Comparison of ENCODE assay signal across 35 mouse cellular contexts in the genomic region with DNA sequence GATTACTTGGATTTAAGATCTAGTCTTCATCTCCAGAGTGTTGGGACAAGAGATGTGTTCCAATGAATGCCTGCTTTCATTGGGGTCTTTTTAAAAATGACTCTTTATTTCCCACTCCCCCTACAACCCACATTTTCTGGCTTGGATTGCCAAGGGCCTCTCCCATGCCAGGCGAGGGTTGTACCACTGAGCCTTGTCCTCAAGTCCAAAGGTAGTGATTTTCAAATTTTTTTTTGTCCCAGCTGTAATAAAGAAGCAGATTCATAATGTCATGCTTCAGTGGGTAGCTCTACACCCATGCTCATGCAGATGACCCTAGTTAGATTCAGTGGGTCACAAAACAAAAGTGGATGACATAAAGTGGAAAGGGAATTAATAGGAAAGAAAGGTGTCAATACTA. TPM values are rescaled to one million over a fixed set of nuclear protein-coding genes. Genes with fewer than 3 reads are reported as not detected.
"Had no signal": no experiment of that assay in that cellular context is flagged by ENCODE, and none has a peak within 500 bp of the region (broad histone marks: within the 10 kb centered on the region; RNA-seq: fewer than 3 reads in every experiment).

No protein-coding gene starts in this region.

- H3K4me2 ChIP-seq: limb, embryonic 12.5 days; limb, embryonic 13.5 days; limb, embryonic 15.5 days; liver, embryonic 12.5 days; liver, embryonic 13.5 days; liver, embryonic 15.5 days; lung, embryonic 14.5 days; lung, embryonic 15.5 days; midbrain, embryonic 11.5 days; midbrain, embryonic 12.5 days; midbrain, embryonic 13.5 days; midbrain, embryonic 15.5 days; neural tube, embryonic 12.5 days; neural tube, embryonic 13.5 days had no signal

- DNase-seq: left cerebral cortex, postnatal 4 days; liver; liver, embryonic 13.5 days; liver, postnatal 0 days; lung, adult 18-20 months; lung, adult 2 months; lung, embryonic 14.5 days; lung, postnatal 10 days; lung, postnatal 14 days; lung, postnatal 36 days; lung, postnatal 4 days; midbrain, embryonic 14.5 days had no signal

- H3K9me3 ChIP-seq: limb, embryonic 10.5 days; limb, embryonic 12.5 days; limb, embryonic 13.5 days; limb, embryonic 15.5 days; liver, embryonic 12.5 days; liver, embryonic 13.5 days; liver, embryonic 15.5 days; lung, embryonic 15.5 days; megakaryocyte, embryonic 14.5 days; midbrain, embryonic 10.5 days; midbrain, embryonic 12.5 days; midbrain, embryonic 13.5 days; midbrain, embryonic 15.5 days; neural tube, embryonic 12.5 days; neural tube, embryonic 13.5 days had no signal

- H3K27me3 ChIP-seq: limb, embryonic 12.5 days; limb, embryonic 13.5 days; limb, embryonic 15.5 days; liver, embryonic 12.5 days; liver, embryonic 13.5 days; liver, embryonic 15.5 days; lung, embryonic 15.5 days; megakaryocyte, embryonic 14.5 days; midbrain, embryonic 12.5 days; midbrain, embryonic 13.5 days; midbrain, embryonic 15.5 days; neural tube, embryonic 12.5 days; neural tube, embryonic 13.5 days had no signal

- H3K9ac ChIP-seq: limb, embryonic 12.5 days; limb, embryonic 13.5 days; limb, embryonic 15.5 days; liver, embryonic 12.5 days; liver, embryonic 13.5 days; liver, embryonic 14.5 days; liver, embryonic 15.5 days; liver, postnatal 0 days; lung, embryonic 14.5 days; lung, embryonic 15.5 days; midbrain, embryonic 12.5 days; midbrain, embryonic 13.5 days; midbrain, embryonic 15.5 days; neural tube, embryonic 12.5 days; neural tube, embryonic 13.5 days had no signal

- H3K36me3 ChIP-seq: limb, embryonic 10.5 days; limb, embryonic 12.5 days; limb, embryonic 13.5 days; limb, embryonic 15.5 days; liver, embryonic 15.5 days; lung, embryonic 15.5 days; midbrain, embryonic 10.5 days; midbrain, embryonic 12.5 days; midbrain, embryonic 15.5 days; neural tube, embryonic 12.5 days had no signal

- H3K27ac ChIP-seq: limb, embryonic 10.5 days; limb, embryonic 12.5 days; limb, embryonic 13.5 days; limb, embryonic 15.5 days; liver, embryonic 12.5 days; liver, embryonic 13.5 days; liver, embryonic 14.5 days; liver, embryonic 15.5 days; lung, embryonic 15.5 days; macrophage; midbrain, embryonic 10.5 days; midbrain, embryonic 12.5 days; midbrain, embryonic 13.5 days; midbrain, embryonic 15.5 days; neural tube, embryonic 12.5 days; neural tube, embryonic 13.5 days had no signal

- ATAC-seq: liver, embryonic 12.5 days; liver, postnatal 0 days; lung, postnatal 0 days; midbrain, embryonic 13.5 days; midbrain, embryonic 15.5 days; midbrain, embryonic 16.5 days had no signal

- H3K4me1 ChIP-seq: limb, embryonic 12.5 days; limb, embryonic 13.5 days; limb, embryonic 15.5 days; liver, embryonic 15.5 days; lung, embryonic 15.5 days; midbrain, embryonic 10.5 days; midbrain, embryonic 12.5 days; midbrain, embryonic 13.5 days; midbrain, embryonic 15.5 days; neural tube, embryonic 12.5 days; neural tube, embryonic 13.5 days had no signal

- H3K4me3 ChIP-seq: limb, embryonic 10.5 days; limb, embryonic 12.5 days; limb, embryonic 13.5 days; limb, embryonic 15.5 days; liver, embryonic 12.5 days; liver, embryonic 13.5 days; liver, embryonic 15.5 days; lung, embryonic 15.5 days; megakaryocyte, embryonic 14.5 days; midbrain, embryonic 10.5 days; midbrain, embryonic 12.5 days; midbrain, embryonic 13.5 days; midbrain, embryonic 15.5 days; myocyte; neural tube, embryonic 12.5 days; neural tube, embryonic 13.5 days had no signal

RNA-seq across cellular contexts. Expression of gene Ggt7, which starts 28.9 kb away (rescaled TPM):
- total RNA-seq: megakaryocyte progenitor cell, adult 5-6 weeks; megakaryocyte, adult 5-6 weeks; megakaryocyte-erythroid progenitor cell, adult 5-6 weeks had no signal
- polyA plus RNA-seq: macrophage had no signal
